Mouse (Mus musculus): Measurements from ENCODE around the gene Fxr2. TPM values are rescaled to one million over a fixed set of nuclear protein-coding genes. Genes with fewer than 3 reads are reported as not detected.

The Fxr2 gene
- polyA plus RNA-seq, 1 experiment = 9.7 TPM

- Histone ChIP-seq H3K36me3 (ENCODE audit: control insufficient read depth) (peaks cover 83% of the 10 kb centered on the region), H3K4me3 (replicated peaks) (no peak overlapping the region), H3K27me3 (ENCODE audit: control insufficient read depth) (no peaks in the 10 kb centered on the region), H3K4me1 (ENCODE audit: control insufficient read depth) (peaks cover 66% of the 10 kb centered on the region), H3K9me3 (ENCODE audit: control insufficient read depth, low read length) (no peaks in the 10 kb centered on the region)
- TF ChIP-seq TAL1 (IDR thresholded peaks at IDR 0.05; ENCODE audit: low read length) (no peak), GATA1 (IDR thresholded peaks at IDR 0.05; ENCODE audit: low read length) (no peak)
Observed at GRCm38 (mm10) chr11:69592799-69593198, 40.0 kb upstream of the Fxr2 start.

DNA sequence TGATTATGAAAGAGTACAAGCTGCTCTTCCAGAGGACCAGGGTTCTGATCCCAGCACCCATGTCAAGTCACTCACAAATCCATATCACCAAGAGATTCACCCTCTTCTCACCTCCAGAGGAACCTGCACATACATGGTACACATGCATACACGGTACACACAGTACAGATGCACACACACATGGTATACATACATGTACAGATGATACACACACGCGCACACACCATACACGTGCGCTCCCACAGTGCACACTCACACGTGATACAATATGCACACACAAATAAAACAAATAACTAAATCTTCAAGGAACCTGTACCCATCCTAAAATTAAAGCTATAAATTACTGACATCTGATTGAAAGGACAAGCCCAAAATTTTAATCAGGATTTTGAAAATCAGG is 37.9 kb upstream of the Fxr2 start:
- H3K4me1 ChIP-seq (ENCODE audit: control insufficient read depth) = peaks cover 59% of the 10 kb centered on the region
- no peak overlapping the region for H3K4me3 ChIP-seq (replicated peaks)
- peaks cover 78% of the 10 kb centered on the region for H3K36me3 ChIP-seq (ENCODE audit: control insufficient read depth)
- no peaks in the 10 kb centered on the region for H3K27me3 ChIP-seq (ENCODE audit: control insufficient read depth)
- no peaks in the 10 kb centered on the region for H3K9me3 ChIP-seq (ENCODE audit: control insufficient read depth, low read length)
- TF ChIP-seq TAL1 (IDR thresholded peaks at IDR 0.05; ENCODE audit: low read length) (no peak), GATA1 (IDR thresholded peaks at IDR 0.05; ENCODE audit: low read length) (no peak)

DNA sequence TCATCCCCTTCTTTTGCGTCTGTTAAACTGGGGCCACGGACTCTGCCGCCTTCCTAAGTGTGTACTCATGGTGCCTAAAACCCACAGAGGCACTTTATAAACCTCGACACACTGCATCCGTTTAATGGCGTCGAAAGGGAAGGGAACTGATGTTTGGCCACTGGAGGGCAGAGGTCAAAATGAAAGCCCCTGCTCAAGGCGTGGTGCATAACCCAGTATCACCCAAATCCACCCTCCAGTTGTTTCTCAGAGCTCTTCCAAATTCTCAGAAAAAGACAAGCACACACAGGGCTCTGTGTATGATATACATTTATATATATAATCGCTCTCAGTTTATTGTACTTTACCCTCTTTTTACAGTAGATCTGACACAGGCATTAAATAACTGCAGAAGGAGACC is 33.4 kb upstream of the Fxr2 start:
- no peaks in the 10 kb centered on the region for H3K27me3 ChIP-seq (ENCODE audit: control insufficient read depth)
- H3K36me3 ChIP-seq (ENCODE audit: control insufficient read depth) = peaks cover 83% of the 10 kb centered on the region
- TF ChIP-seq GATA1 (IDR thresholded peaks at IDR 0.05; ENCODE audit: low read length) = no peak
- H3K4me1 ChIP-seq (ENCODE audit: control insufficient read depth) = peaks cover 68% of the 10 kb centered on the region
- H3K4me3 ChIP-seq (replicated peaks) = peak overlapping the region; percentile 36
- no peaks in the 10 kb centered on the region for H3K9me3 ChIP-seq (ENCODE audit: control insufficient read depth, low read length)

DNA sequence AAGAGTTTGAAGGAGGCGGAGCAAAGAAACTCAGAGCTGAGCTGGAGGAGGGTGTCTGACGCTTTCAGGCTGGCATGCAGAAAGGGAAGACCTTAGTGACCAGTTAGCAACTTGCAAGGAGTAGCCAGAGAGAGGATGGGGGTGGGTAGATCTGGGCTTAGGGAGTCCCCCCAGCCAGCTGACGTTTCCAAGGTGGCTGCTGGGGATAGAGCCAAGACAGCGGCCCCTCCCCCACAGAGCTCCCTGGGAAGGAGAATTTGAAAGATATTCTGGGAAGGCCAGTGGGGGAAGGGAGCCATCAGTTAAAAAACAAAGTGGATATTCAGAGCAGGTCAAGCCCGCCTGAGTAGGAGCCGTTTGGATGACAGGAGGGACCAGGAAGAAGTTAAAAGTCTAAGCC is 32.7 kb upstream of the Fxr2 start:
- peaks cover 71% of the 10 kb centered on the region for H3K4me1 ChIP-seq (ENCODE audit: control insufficient read depth)
- TF ChIP-seq TAL1 (IDR thresholded peaks at IDR 0.05; ENCODE audit: low read length) = no peak
- TF ChIP-seq GATA1 (IDR thresholded peaks at IDR 0.05; ENCODE audit: low read length) = no peak
- no peaks in the 10 kb centered on the region for H3K27me3 ChIP-seq (ENCODE audit: control insufficient read depth)
- H3K9me3 ChIP-seq (ENCODE audit: control insufficient read depth, low read length) = no peaks in the 10 kb centered on the region
- H3K4me3 ChIP-seq (replicated peaks) = peak overlapping the region; percentile 36
- peaks cover 76% of the 10 kb centered on the region for H3K36me3 ChIP-seq (ENCODE audit: control insufficient read depth)

GRCm38 (mm10) chr11:69601768-69602167 is 31.0 kb upstream of the Fxr2 start:
- H3K4me3 ChIP-seq (replicated peaks) = no peak overlapping the region
- peaks cover 67% of the 10 kb centered on the region for H3K36me3 ChIP-seq (ENCODE audit: control insufficient read depth)
- peaks cover 85% of the 10 kb centered on the region for H3K4me1 ChIP-seq (ENCODE audit: control insufficient read depth)
- H3K27me3 ChIP-seq (ENCODE audit: control insufficient read depth) = no peaks in the 10 kb centered on the region
- H3K9me3 ChIP-seq (ENCODE audit: control insufficient read depth, low read length) = no peaks in the 10 kb centered on the region
- TF ChIP-seq GATA1 (IDR thresholded peaks at IDR 0.05; ENCODE audit: low read length) (no peak), TAL1 (IDR thresholded peaks at IDR 0.05; ENCODE audit: low read length) (no peak)

- H3K9me3 ChIP-seq (ENCODE audit: control insufficient read depth, low read length) = no peaks in the 10 kb centered on the region
- peaks cover 96% of the 10 kb centered on the region for H3K4me1 ChIP-seq (ENCODE audit: control insufficient read depth)
- H3K27me3 ChIP-seq (ENCODE audit: control insufficient read depth) = no peaks in the 10 kb centered on the region
- peaks cover 56% of the 10 kb centered on the region for H3K36me3 ChIP-seq (ENCODE audit: control insufficient read depth)
- H3K4me3 ChIP-seq (replicated peaks) = peak overlapping the region; percentile 88
- TF ChIP-seq TAL1 (IDR thresholded peaks at IDR 0.05; ENCODE audit: low read length) (no peak), GATA1 (IDR thresholded peaks at IDR 0.05; ENCODE audit: low read length) (no peak)
Observed at GRCm38 (mm10) chr11:69603516-69603915, 29.3 kb upstream of the Fxr2 start.

DNA sequence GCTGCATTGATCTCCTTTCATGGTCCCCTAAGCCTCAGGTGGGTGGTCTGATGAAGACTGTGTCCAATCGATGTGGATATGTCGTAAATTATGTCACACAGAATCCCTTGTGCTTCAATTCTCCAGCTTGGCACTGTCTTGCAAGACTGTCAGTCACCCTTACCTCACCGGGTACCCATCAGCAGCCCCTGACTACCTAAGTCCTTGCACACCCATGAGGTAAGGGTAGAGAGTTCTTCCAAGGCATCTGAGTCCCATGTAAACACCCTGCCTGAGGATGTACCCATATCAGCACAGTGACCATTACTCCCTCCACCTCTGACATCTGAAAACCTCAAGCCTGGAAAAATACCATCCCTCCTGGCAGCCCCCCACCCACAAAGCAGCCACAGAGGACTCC is 28.4 kb upstream of the Fxr2 start:
- Histone ChIP-seq H3K27me3 (ENCODE audit: control insufficient read depth) (no peaks in the 10 kb centered on the region), H3K4me3 (replicated peaks) (peak overlapping the region; percentile 88), H3K36me3 (ENCODE audit: control insufficient read depth) (peaks cover 48% of the 10 kb centered on the region), H3K9me3 (ENCODE audit: control insufficient read depth, low read length) (no peaks in the 10 kb centered on the region), H3K4me1 (ENCODE audit: control insufficient read depth) (peaks cover 96% of the 10 kb centered on the region)
- TF ChIP-seq GATA1 (IDR thresholded peaks at IDR 0.05; ENCODE audit: low read length) (no peak), TAL1 (IDR thresholded peaks at IDR 0.05; ENCODE audit: low read length) (no peak)

DNA sequence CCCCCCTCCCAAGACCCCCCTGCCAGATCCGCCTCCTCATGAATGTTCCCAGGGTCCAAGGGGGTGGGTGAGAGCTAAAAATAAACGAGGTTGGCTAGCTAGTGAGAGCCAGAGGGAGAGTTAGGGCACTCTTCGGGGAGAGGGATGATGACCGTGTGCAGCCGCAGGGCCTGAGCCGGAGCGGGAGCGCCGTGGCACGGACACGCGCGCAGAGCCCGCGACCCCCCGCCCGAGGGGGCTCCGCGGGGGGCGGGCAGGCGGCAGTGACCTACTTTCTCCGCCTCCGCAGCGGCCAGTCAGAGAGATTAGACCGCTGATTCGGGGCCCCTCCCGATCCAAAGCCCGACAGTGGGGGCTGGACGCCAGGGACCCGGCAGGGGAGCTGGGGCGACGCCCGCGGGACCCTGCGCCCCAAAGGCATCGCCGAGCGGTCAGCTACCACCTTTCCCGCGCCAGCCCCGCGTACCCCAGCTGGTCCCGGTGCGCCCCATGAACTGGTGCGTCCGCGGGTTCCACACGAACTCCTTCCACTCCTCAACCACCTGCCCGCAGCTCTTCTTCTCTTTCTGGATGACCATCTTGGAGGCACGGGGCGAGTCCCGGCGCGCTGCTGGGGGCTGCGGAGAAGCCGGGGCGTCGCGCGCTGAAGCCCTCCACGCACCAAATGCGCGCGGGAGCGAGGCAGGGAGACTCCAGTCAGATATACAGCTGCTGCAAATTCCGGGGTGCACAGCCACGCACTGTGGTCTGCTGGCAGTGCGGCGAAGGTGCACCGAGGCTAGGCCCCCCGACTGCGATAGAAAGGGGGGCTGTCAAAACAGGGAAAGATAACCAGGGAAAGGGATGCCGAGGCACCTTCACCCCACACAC is 27.8 kb upstream of the Fxr2 start:
- TF ChIP-seq GATA1 (IDR thresholded peaks at IDR 0.05; ENCODE audit: low read length) (no peak), TAL1 (IDR thresholded peaks at IDR 0.05; ENCODE audit: low read length) (no peak)
- peaks cover 96% of the 10 kb centered on the region for H3K4me1 ChIP-seq (ENCODE audit: control insufficient read depth)

DNA sequence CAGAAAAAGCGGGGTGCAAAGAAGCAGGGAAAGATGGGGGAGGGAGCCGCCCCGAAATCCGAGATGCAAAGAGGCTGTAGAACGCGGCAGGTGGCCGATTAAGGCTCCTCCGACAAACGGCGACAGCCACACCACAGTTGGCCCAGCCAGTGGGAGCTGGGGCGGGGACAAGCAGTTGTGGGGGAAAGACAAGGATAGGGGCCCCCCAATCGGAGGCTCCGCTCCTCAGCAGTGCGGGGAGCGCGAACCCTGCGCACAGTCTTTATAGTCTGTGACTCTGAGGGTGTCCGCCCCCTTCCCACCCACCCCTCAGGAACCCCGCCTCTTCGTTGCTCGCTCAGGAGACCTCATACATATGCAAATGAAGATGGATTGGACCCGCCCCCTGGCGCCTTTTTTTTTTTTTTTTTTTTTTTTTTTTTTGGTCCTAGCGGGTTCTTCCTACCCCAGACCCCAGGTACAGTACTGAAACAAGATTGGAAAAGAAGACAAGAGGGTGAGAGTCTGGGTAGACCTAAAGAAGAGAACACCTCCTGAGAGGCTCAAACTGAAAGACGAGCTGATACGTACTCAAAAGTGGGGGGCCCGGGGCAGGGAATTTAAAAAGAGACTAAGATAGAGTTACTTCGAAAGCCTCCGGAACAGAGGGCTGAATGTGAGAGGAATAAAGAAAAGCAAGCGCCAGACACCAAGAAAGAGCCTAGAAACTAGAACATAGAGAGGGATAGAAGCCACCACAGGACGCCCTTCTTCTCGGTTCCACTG is 26.9 kb upstream of the Fxr2 start, which contains the start of gene Atp1b2:
TSS of gene Atp1b2 (minus strand) at position 217 of the 765 bp plus-strand sequence.
- peaks cover 96% of the 10 kb centered on the region for H3K4me1 ChIP-seq (ENCODE audit: control insufficient read depth)
- H3K36me3 ChIP-seq (ENCODE audit: control insufficient read depth) = peaks cover 32% of the 10 kb centered on the region
- no peaks in the 10 kb centered on the region for H3K27me3 ChIP-seq (ENCODE audit: control insufficient read depth)
- peak within 1 kb of the TSS; percentile 88 for H3K4me3 ChIP-seq (replicated peaks)
- no peaks in the 10 kb centered on the region for H3K9me3 ChIP-seq (ENCODE audit: control insufficient read depth, low read length)
- TF ChIP-seq GATA1 (IDR thresholded peaks at IDR 0.05; ENCODE audit: low read length) = no peak
- no peak for TF ChIP-seq TAL1 (IDR thresholded peaks at IDR 0.05; ENCODE audit: low read length)

More for the DNA sequence above, 27.8 kb upstream of the Fxr2 start:
- H3K4me3 ChIP-seq (replicated peaks) = peak overlapping the region; percentile 88
- peaks cover 41% of the 10 kb centered on the region for H3K36me3 ChIP-seq (ENCODE audit: control insufficient read depth)
- no peaks in the 10 kb centered on the region for H3K9me3 ChIP-seq (ENCODE audit: control insufficient read depth, low read length)
- no peaks in the 10 kb centered on the region for H3K27me3 ChIP-seq (ENCODE audit: control insufficient read depth)
